Mouse (Mus musculus) hindlimb bud, embryonic 11.5 days (tissue): ENCODE results near the gene Trmt2b.
"Not testable (repeated sequence)": the region's sequence is repeated elsewhere in the genome, so short reads cannot be mapped to it uniquely, and the experiment has no call there.

Experiments used
- DNase-seq: peaks from one replicate; pipeline ENCODE4 v3.0.0-alpha.2; 2012; ENCODE audit warnings: low read depth, low spot score; ENCODE audit errors: extremely low spot score

Trmt2b gene

GRCm38 (mm10) chrX:134221856-134222255 is 54.9 kb downstream of the Trmt2b start, which contains the start of gene Nox1:
Gene Nox1 (minus strand): TSS chrX:134221956.
- DNase-seq, result no peak

DNA sequence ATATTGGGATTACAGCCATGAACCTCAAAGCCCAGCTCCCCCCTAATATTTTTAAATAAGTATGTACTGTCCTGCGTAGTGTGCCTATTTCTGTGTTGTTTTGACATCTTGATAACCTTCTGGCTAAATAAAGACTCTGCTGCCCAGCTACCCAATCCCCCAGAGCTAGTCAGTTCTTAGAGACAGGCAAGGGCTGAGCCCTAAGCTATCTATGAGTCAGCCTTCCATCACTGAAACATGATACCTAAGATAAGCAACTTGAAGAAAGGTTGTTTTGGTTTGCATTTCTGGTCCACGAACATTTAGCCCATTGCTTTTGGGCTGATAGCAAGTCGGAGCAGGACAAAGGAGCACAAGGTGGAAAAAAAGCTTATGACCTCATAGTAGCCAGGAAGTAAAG is 56.2 kb downstream of the Trmt2b start:
- DNase-seq, result no peak

DNA sequence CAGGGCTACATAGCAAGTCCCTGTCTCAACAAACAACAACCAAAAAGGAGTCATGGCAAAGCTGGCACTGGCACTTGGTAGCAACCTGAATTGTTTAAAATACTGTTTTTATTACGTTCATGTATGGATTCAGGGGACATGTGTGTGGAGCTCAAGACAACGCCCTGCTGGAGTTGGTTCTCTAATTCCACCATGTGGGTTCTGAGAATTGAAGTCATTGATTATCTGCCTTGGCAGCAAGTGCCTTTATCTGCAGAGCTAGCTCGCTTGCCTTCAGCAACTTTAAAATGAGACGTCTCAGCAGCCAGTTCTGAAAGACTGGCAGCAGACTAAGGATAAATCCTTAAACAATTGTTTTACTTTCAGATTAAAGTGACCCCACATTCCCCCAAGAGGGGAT is 58.6 kb downstream of the Trmt2b start:
- DNase-seq, result no peak

GRCm38 (mm10) chrX:134211151-134211642 is 65.6 kb downstream of the Trmt2b start:
- DNase-seq, result no peak

GRCm38 (mm10) chrX:134208491-134208890 is 68.3 kb downstream of the Trmt2b start:
- DNase-seq, result no peak

- DNase-seq, result not testable (repeated sequence)
These were observed 89.6 kb downstream of the Trmt2b start, which contains the start of gene Arl13a for GRCm38 (mm10) chrX:134187201-134187600. Gene Arl13a (plus strand): TSS chrX:134187501.

DNA sequence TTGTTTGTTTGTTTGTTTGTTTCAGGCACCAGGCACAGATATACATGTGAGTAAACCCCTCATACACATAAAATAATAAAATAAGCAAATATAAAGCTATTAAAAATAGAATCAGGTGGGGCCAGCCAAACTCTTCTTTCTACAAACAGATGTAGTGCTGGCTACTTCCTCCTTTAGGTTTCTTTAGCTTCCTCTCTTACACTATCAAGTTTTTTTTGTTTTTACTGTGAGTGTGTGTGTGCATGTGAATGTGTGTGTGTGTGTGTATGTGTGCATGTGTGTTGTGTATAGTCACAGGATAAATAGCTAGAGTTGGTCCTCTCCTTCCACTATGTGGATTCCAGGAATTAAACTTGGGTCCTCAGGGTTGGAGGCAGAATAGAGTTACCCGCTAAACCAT is 102.1 kb downstream of the Trmt2b start:
- DNase-seq, result no peak
